ENCODE assay signal across 1 mouse cellular context in genomic region chr5:27792173-27792470, GRCm38 (mm10).
TF ChIP-seq lines count a peak whose summit lies in the region.

No protein-coding gene starts in this region.

TF ChIP-seq in MEL, 35 proteins besides CTCF, POLR2A, EP300 and RAD21 (continued from another document):
- TF ChIP-seq ZNF384 (IDR thresholded peaks at IDR 0.05; ENCODE audit: low read depth, low read length): no peak
TF ChIP-seq in MEL: peak in this region for 5.
